Mouse (Mus musculus): ENCODE results near the gene Lamtor4. TPM values are rescaled to one million over a fixed set of nuclear protein-coding genes. Genes with fewer than 3 reads are reported as not detected.
A peak's percentile ranks its signal among the peaks of the same experiment; 100 is the strongest.

The Lamtor4 gene
- total RNA-seq, 4 experiments from 2014 or later = 54.5 to 61.7 (median 56.2) TPM

GRCm38 (mm10) chr5:138260834-138261233 lies 5.6 kb downstream of the Lamtor4 start:
- no peak for DNase-seq (ENCODE audit: low spot score)

DNA sequence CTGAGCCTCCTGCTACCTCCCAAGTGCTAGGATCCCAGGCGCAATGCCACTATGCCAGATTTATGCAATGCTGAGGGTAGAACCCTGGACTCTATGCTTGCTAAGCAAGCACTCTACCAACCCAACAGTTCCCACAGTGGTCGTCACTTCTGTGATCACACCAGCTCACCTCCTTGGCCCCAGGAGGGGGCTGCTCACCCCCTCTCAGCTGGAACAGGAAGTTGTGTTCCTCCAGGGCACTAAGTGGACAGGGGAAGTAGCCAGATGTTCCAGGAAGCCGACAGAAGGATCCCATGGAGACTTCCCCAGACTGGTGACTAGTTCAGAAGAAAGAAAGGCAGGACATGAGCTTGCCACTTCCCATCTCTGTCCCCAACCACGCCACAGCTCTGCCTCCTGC lies 6.7 kb downstream of the Lamtor4 start:
- no peak for DNase-seq (ENCODE audit: low spot score)

GRCm38 (mm10) chr5:138262582-138263240 lies 7.4 kb downstream of the Lamtor4 start:
- DNase-seq (ENCODE audit: low spot score) = no peak

- peak; percentile 93 for DNase-seq (ENCODE audit: low spot score)
Measured at GRCm38 (mm10) chr5:138263260-138264206, 8.3 kb downstream of the Lamtor4 start, which contains the start of gene BC037034. TSS of gene BC037034 (minus strand) at chr5:138264033.

- no peak for DNase-seq (ENCODE audit: low spot score)
Measured at GRCm38 (mm10) chr5:138264207-138264578, 8.9 kb downstream of the Lamtor4 start.

DNA sequence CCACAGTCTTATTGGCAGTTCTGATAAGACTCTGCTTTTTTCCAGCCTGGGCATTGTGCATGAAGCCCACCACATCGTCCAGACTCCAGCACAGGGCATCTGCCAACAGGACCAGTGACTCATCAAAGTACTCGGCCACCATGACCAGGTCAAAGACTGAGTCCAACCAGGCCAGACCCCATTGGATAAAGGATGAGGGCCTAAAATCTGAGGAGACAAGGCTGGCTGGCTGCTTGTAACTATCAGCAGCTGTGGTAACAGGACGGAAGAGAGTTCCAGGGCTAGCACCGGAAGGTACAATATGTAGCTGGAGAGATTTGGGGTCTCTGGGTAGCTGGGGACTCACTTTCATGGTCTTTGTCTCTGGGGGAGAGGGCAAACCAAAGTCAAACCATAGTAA lies 10.4 kb downstream of the Lamtor4 start:
- no peak for DNase-seq (ENCODE audit: low spot score)

DNA sequence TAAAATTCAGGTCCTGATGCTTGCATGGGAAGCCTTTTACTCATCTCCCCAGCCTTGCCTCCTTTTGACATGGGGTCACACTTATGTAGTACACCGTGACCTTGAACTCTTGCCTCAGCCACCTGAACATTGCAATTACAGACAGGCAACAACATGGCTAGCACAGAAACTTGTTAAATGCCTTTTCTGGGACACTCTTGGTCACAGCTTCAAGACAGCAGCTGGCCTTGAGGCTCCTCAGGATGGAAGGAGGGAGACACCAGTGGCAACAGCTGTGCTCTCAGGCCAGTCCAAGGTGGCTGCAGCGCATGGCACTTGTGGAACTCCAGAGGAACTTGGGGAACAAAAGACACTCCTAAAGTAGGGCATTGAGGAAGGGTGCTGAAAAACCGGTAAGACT lies 11.8 kb downstream of the Lamtor4 start:
- DNase-seq (ENCODE audit: low spot score) = no peak

DNA sequence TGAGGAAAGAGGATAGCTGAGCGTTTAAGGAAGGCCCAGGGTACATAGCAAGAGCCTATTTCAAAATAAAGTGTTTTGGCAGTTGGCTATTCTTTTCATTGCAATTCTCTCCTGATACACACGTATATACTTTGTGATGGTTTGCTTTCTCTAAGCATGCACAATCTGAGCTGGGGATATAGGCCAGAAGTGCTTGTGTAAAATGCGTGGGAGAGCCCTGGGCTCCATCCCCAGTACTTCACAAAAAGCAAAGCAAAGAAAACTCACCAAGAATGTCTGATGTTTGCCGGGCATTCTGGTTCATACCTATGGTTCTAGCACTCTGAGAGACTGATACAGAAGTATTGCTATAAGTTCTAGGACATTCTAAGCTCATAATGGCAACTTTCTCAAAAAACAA lies 13.7 kb downstream of the Lamtor4 start:
- no peak for DNase-seq (ENCODE audit: low spot score)

DNA sequence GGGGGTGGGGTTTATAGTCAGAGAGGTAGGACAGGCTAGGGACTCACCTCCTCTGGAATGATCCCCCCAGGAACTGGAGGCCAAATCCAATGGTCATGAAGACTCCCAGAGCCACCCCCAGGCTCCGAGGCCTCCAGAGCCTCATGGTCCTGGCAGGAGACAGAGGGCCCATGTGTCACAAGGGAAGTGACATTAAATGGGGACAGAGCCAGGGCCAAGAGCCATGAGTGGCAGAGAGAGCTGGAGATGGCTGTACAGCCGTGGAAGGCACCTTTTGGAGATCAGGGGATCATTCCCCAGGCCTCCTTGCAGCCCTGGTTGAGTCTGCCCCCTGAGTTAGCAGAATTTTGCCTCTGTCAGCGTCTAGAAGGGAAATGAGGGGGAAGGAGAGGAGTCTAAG lies 15.9 kb downstream of the Lamtor4 start:
- no peak for DNase-seq (ENCODE audit: low spot score)

- peak; percentile 50 for DNase-seq (ENCODE audit: low spot score)
Measured at GRCm38 (mm10) chr5:138272409-138272923, 17.2 kb downstream of the Lamtor4 start, which contains the start of gene Gal3st4. TSS of gene Gal3st4 (minus strand) at chr5:138272840.

GRCm38 (mm10) chr5:138274186-138274585 lies 18.9 kb downstream of the Lamtor4 start:
- no peak for DNase-seq (ENCODE audit: low spot score)

- DNase-seq (ENCODE audit: low spot score) = no peak
Measured at GRCm38 (mm10) chr5:138275216-138276050, 20.2 kb downstream of the Lamtor4 start.

DNA sequence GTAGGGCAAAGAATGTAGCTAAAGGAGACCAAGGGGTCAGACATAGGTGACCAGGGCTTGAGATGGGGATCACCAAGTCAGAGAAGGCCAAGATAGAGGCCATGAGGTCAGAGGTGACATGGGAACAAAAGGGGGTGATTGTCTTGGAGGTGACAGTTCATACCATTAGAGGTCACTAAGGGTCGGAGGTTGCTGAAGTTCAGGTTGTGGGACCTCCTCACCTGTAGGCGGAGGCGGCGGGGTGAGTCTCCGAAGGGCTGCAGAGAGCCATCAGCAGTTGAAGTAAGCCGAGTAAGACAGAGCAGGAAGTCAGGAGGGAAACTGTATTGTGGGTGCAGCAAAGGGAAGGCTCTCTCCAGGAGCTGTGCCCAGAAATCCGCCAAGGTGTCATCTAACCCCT lies 22.7 kb downstream of the Lamtor4 start:
- no peak for DNase-seq (ENCODE audit: low spot score)

DNA sequence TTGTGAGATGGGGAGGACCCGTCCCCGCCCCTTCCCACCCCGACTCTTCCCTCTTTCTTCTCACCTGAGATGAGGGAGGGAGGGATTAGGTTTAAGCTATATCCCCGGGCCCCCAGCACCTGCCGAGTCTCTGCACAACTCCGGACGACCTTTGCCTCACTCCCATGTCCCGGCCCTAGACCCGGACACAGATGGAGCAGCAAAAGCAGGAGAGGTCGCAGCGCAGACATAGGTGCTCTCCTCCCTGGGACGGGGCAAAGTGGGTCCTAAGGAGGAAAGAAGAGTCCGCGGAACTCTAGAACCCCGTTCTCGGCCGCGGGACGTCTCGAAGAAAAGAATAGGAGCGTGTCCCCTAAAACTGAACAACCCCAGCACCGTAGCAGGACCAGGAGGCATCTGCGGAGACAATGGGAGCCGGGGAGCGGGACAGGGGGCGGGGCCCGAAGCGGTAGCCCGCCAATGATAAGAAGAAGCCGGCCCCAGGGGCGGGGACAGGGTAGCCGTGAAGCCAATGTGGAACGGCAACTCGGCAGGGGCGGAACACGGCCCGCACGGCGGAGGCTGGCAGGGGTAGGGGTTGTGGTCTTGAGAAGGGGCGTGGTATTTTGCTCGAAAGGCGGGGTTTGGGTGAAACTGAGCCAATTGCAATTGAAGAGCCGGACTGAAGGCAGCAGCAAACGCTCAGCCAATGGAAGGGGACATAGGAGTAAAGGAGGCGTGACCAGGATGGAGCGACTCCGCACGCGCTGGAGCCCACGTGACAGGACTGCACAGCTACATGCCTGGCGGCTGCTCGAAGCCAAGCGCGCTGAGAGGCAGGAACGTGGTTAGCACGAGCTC lies 24.5 kb downstream of the Lamtor4 start, which contains the start of the genes Gm43720, Gpc2 and Stag3:
Gm43720 (minus strand) TSS at position 374 of the 840 bp plus-strand sequence.
Gpc2 (minus strand) TSS at position 421 of the 840 bp plus-strand sequence.
Stag3 (plus strand) TSS at position 656 of the 840 bp plus-strand sequence.
- DNase-seq (ENCODE audit: low spot score) = peak; percentile 67

GRCm38 (mm10) chr5:138280425-138280768 lies 25.1 kb downstream of the Lamtor4 start:
- no peak for DNase-seq (ENCODE audit: low spot score)

- no peak for DNase-seq (ENCODE audit: low spot score)
Measured at GRCm38 (mm10) chr5:138280829-138281228, 25.5 kb downstream of the Lamtor4 start.

GRCm38 (mm10) chr5:138281798-138282197 lies 26.5 kb downstream of the Lamtor4 start:
- no peak for DNase-seq (ENCODE audit: low spot score)

DNA sequence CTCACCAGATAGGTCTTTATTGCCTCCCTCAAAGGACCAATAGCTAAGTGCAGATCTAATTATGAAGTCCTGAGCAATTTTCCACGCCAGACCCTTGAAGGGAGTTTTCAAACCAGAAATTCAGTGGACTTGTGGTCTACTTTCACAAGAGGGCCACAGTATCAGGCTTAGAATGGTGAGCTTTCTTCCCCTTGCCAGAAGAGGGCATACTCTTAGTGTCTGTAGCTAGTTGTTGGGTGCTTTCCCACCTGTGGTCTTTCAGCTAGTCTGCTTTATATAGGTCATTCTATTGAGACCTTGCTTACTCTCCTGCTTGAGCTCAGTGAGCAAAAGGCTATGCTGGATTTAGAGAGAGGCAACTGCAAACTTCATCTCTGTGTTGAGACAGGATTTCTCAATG lies 28.3 kb downstream of the Lamtor4 start:
- no peak for DNase-seq (ENCODE audit: low spot score)

DNA sequence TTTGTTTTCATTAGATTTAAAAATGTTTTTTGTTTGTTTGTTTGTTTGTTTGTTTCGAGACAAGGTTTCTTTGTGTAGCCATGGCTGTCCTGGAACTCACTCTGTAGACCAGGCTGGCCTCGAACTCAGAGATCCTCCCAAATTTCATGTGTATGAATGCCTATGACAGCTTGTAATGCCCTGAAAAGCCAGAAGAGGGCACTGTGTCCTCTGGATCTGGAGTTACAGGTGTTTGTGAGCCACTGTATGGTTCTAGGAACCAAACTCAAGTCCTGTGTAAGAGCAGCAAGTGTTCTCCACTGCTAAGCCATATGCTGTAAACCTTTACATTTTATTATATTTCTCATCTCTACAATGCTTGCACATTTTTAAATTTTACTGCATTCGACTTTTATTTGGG lies 32.6 kb downstream of the Lamtor4 start:
- DNase-seq (ENCODE audit: low spot score) = no peak

GRCm38 (mm10) chr5:138291638-138292037 lies 36.4 kb downstream of the Lamtor4 start:
- no peak for DNase-seq (ENCODE audit: low spot score)

Data from heart, adult 8-10 months (tissue).